Mouse (Mus musculus): ENCODE results near the gene Srp68.

GRCm38 (mm10) chr11:116218737-116219400, 55.1 kb downstream of the Srp68 start:
- TF ChIP-seq CTCF (IDR thresholded peaks at IDR 0.05; ENCODE audit: low read depth, low read length) (no peak), POLR2A (IDR thresholded peaks at IDR 0.05; ENCODE audit: insufficient read depth, low read length) (no peak)

All from ES-Bruce4 (cell line).